In genomic region chr1:178275738-178276053, GRCm38 (mm10) we compare ENCODE assay signal across 8 mouse cellular contexts. TPM values are rescaled to one million over a fixed set of nuclear protein-coding genes. Genes with fewer than 3 reads are reported as not detected.
DNase-seq lines count a peak whose midpoint lies in the region; ATAC-seq and TF ChIP-seq lines count a peak whose summit lies in the region.

No protein-coding gene starts in this region.

- H3K4me3 ChIP-seq in heart, embryonic 11.5 days (ENCODE audit: low read depth, low read length), result peak overlapping the region; percentile 69
- peak overlapping the region; percentile 45 for H3K4me3 ChIP-seq in ES-Bruce4 (ENCODE audit: low read depth, low read length)
- peak overlapping the region; percentile 73 for H3K4me3 ChIP-seq in forebrain, embryonic 16.5 days (replicated peaks; ENCODE audit: low read length)
- peak overlapping the region; percentile 57 for H3K4me3 ChIP-seq in liver, embryonic 15.5 days (replicated peaks)

- no peak for ATAC-seq in heart, embryonic 11.5 days (replicated peaks; ENCODE audit: insufficient number of reproducible peaks, low FRiP score, low TSS enrichment)
- ATAC-seq in forebrain, embryonic 16.5 days, result peak; percentile 35
- no peak for ATAC-seq in liver, embryonic 15.5 days (ENCODE audit: insufficient read depth)
- ATAC-seq in inflammation-experienced regulatory T-cells, adult 6 months, result no peak

- no peak for DNase-seq in heart, adult 8-10 months (ENCODE audit: low spot score)
- no peak for DNase-seq in urinary bladder, postnatal 4 days (ENCODE audit: low spot score in 2 of 2)
- DNase-seq in spleen, postnatal 10 days (ENCODE audit: low spot score in 2 of 2), result no peak

- H3K4me1 ChIP-seq in heart, embryonic 11.5 days (ENCODE audit: control insufficient read depth, insufficient read depth, low read length), result no peaks in the 10 kb centered on the region
- H3K4me1 ChIP-seq in ES-Bruce4 (ENCODE audit: control insufficient read depth, insufficient read depth, low read length), result peaks cover 3% of the 10 kb centered on the region
- peaks cover 9% of the 10 kb centered on the region for H3K4me1 ChIP-seq in forebrain, embryonic 16.5 days (replicated peaks; ENCODE audit: control insufficient read depth, insufficient read depth, low read length)
- peaks cover 5% of the 10 kb centered on the region; the same call in 1 of the 2 replicates for H3K4me1 ChIP-seq in liver, embryonic 15.5 days (replicated peaks)

- TF ChIP-seq POLR2A in ES-Bruce4 (IDR thresholded peaks at IDR 0.05; ENCODE audit: insufficient read depth, low read length), result no peak

- no peak for TF ChIP-seq CTCF in ES-Bruce4 (IDR thresholded peaks at IDR 0.05; ENCODE audit: low read depth, low read length)

- peak overlapping the region; percentile 85 for H3K4me2 ChIP-seq in heart, embryonic 11.5 days
- peak overlapping the region; percentile 77 for H3K4me2 ChIP-seq in forebrain, embryonic 16.5 days (ENCODE audit: low read length)
- peak overlapping the region; percentile 74 for H3K4me2 ChIP-seq in liver, embryonic 15.5 days

- H3K36me3 ChIP-seq in heart, embryonic 11.5 days (ENCODE audit: control insufficient read depth, insufficient read depth, low read length), result no peaks in the 10 kb centered on the region
- H3K36me3 ChIP-seq in ES-Bruce4 (ENCODE audit: control insufficient read depth, insufficient read depth, low read length, poor library complexity, severe bottlenecking), result no peaks in the 10 kb centered on the region
- no peaks in the 10 kb centered on the region for H3K36me3 ChIP-seq in forebrain, embryonic 16.5 days (ENCODE audit: control insufficient read depth, insufficient read depth)
- no peaks in the 10 kb centered on the region for H3K36me3 ChIP-seq in liver, embryonic 15.5 days (replicated peaks)

- H3K27me3 ChIP-seq in heart, embryonic 11.5 days (ENCODE audit: control insufficient read depth, insufficient read depth, low read length), result no peaks in the 10 kb centered on the region
- H3K27me3 ChIP-seq in ES-Bruce4 (ENCODE audit: control insufficient read depth, insufficient read depth, low read length, poor library complexity, severe bottlenecking), result no peaks in the 10 kb centered on the region
- H3K27me3 ChIP-seq in forebrain, embryonic 16.5 days (replicated peaks; ENCODE audit: control insufficient read depth, insufficient read depth, low read length), result no peaks in the 10 kb centered on the region
- H3K27me3 ChIP-seq in liver, embryonic 15.5 days, result peaks cover 36% of the 10 kb centered on the region

- no peaks in the 10 kb centered on the region for H3K9me3 ChIP-seq in heart, embryonic 11.5 days (replicated peaks; ENCODE audit: control insufficient read depth, low read length)
- peaks cover 23% of the 10 kb centered on the region for H3K9me3 ChIP-seq in ES-Bruce4 (replicated peaks; ENCODE audit: control insufficient read depth, insufficient read depth, low read length, poor library complexity, severe bottlenecking)
- H3K9me3 ChIP-seq in forebrain, embryonic 16.5 days (ENCODE audit: control insufficient read depth, low read length), result no peaks in the 10 kb centered on the region
- H3K9me3 ChIP-seq in liver, embryonic 15.5 days (replicated peaks), result no peaks in the 10 kb centered on the region

- peak overlapping the region; percentile 88 for H3K9ac ChIP-seq in heart, embryonic 11.5 days (ENCODE audit: low read depth, low read length)
- H3K9ac ChIP-seq in ES-Bruce4 (ENCODE audit: low read depth, poor library complexity, severe bottlenecking), result peak overlapping the region; percentile 73
- H3K9ac ChIP-seq in forebrain, embryonic 16.5 days (replicated peaks; ENCODE audit: low read depth, low read length), result peak overlapping the region; percentile 93
- H3K9ac ChIP-seq in liver, embryonic 15.5 days, result 0 out of 2 replicates have a peak overlapping the region, but pooled peaks have one; percentile 25

- WGBS in heart, embryonic 11.5 days (ENCODE audit: insufficient replicate concordance), result 8% methylated on average over 11 of the region's 11 CpGs
- 9% methylated on average over 11 of the region's 11 CpGs for WGBS in forebrain, embryonic 16.5 days
- WGBS in liver, embryonic 15.5 days (ENCODE audit: insufficient replicate concordance), result 8% methylated on average over 11 of the region's 11 CpGs

- no peak for TF ChIP-seq EP300 in ES-Bruce4 (IDR thresholded peaks at IDR 0.05; ENCODE audit: insufficient read depth, low read depth, low read length)

- peak overlapping the region; percentile 59; the same call in 1 of the 2 replicates for H3K27ac ChIP-seq in heart, embryonic 11.5 days (ENCODE audit: low read depth, low read length)
- no peak overlapping the region for H3K27ac ChIP-seq in ES-Bruce4 (ENCODE audit: insufficient read depth, low read length)
- H3K27ac ChIP-seq in forebrain, embryonic 16.5 days (ENCODE audit: low read length), result peak overlapping the region; percentile 95
- H3K27ac ChIP-seq in liver, embryonic 15.5 days (replicated peaks), result no peak overlapping the region

RNA-seq across cellular contexts. Expression of gene Cox20, which starts 43.2 kb away (rescaled TPM):
- polyA plus RNA-seq in heart, embryonic 11.5 days (2014; fragmentation: Nextera tagmentation; extraction: Ambion mirVana), result 174 and 178 TPM in 2 replicates
- 100 to 1,000 TPM in 2 of 4 experiments, 10 to 100 TPM in 2; 90.6 to 125 (median 103) TPM for total RNA-seq in heart, adult 8-10 months (2022)
- 26.5 and 27.7 TPM in 2 replicates for polyA plus RNA-seq in ES-Bruce4 (2011; ENCODE audit: insufficient read depth, insufficient read length, low read depth, missing spikeins)
- 129 and 141 TPM in 2 replicates for polyA plus RNA-seq in forebrain, embryonic 16.5 days (2015; fragmentation: Nextera tagmentation; extraction: Ambion mirVana)
- polyA plus RNA-seq in liver, embryonic 15.5 days (2015; fragmentation: Nextera tagmentation; extraction: Ambion mirVana), result 60.2 and 78.6 TPM in 2 replicates
- polyA plus RNA-seq in inflammation-experienced regulatory T-cells, adult 6 months (2017; shearing (Covaris generic)), result 100 to 1,000 TPM; 177 to 251 (median 244) TPM

Comparison
In these comparisons a context has a peak if more than half of its experiments do, and no peak if none do; other contexts are left out.
1. H3K27ac ChIP-seq: peak in heart, embryonic 11.5 days (single experiment) and forebrain, embryonic 16.5 days (single experiment); none in ES-Bruce4 (single experiment) and liver, embryonic 15.5 days (single experiment).
2. H3K9ac ChIP-seq: peak in every context shown above with its lines; median percentile 93 in forebrain, embryonic 16.5 days; 88 in heart, embryonic 11.5 days; 73 in ES-Bruce4; 25 in liver, embryonic 15.5 days.
3. Peak in every context shown above with its lines, with median percentiles within 50 percentile points of each other: H3K4me2 ChIP-seq and H3K4me3 ChIP-seq.